Mouse (Mus musculus) CD4-positive, CD25-positive, alpha-beta regulatory T cell, adult 2 months (primary cell): Measurements from ENCODE around the gene Rfx7.
"Not testable (repeated sequence)": the region's sequence is repeated elsewhere in the genome, so short reads cannot be mapped to it uniquely, and the experiment has no call there.

ENCODE experiments used
- DNase-seq: peaks from one replicate; pipeline ENCODE4 v3.0.0-alpha.2; 2012; ENCODE audit warnings: low read depth, low spot score

Gene Rfx7

DNA sequence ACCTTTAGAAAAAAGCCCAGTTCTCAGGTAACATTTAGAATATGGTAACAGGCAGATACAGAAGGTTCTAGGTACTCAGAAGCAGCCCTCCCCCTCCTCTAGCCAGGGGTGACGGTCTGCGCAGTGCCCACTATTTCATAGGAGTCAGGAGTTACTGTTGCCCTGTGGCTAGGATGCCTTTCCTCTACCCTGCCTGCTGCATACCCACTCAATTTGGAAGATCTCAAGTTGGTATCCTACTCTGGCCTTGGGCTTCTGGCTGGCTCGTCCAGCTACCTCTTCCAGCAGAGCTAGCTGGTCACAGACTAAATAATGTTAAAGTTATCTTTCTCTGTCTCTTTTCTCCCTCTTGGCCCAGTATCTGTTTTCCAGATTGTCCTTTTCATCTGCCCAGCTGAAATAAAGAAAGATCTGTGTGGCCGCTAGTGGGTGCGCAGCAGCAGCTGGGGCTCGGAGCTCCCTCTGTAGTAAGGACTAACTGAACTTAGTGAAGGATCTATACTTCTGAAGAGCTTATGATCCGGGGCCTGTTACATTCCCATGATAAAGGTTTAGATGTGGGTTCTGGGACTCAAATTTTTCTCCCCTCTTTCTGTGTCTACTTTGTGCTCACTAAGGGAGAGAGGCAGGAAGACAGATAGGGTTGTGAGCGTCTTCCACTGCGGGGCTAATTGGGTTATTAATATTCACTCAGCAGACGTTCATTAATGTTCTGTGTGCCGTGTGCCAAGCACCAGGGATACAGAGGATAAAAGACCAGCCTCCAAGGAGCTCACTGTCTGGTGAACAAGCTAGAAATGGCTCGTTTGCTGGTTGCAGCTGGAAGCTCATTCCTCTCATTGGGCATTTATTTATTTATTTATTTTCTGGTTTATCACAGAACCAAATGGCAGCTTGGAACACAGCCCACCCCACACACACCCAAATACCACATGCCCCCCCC, 132.6 kb downstream of the Rfx7 start:
- no peak for DNase-seq

DNA sequence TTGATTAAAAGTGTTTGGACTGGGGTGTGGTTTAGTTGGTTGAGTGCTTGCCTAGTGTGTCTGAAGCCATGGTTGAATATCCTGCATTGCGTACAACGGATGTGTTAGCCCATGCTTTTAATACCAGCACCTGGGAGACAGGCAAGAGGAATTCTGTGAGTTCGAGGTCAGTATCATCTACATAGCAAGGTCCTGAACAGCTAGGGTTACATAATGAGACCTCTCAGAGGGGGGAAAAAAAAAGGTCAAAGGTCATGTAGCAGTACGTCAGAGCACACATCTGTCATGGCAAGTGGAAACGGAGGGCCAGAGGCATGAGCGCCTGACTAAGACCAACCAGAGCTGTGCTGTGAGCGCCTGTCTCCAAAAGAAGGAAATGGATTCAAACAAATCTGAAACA, 133.5 kb downstream of the Rfx7 start:
- DNase-seq = no peak

DNA sequence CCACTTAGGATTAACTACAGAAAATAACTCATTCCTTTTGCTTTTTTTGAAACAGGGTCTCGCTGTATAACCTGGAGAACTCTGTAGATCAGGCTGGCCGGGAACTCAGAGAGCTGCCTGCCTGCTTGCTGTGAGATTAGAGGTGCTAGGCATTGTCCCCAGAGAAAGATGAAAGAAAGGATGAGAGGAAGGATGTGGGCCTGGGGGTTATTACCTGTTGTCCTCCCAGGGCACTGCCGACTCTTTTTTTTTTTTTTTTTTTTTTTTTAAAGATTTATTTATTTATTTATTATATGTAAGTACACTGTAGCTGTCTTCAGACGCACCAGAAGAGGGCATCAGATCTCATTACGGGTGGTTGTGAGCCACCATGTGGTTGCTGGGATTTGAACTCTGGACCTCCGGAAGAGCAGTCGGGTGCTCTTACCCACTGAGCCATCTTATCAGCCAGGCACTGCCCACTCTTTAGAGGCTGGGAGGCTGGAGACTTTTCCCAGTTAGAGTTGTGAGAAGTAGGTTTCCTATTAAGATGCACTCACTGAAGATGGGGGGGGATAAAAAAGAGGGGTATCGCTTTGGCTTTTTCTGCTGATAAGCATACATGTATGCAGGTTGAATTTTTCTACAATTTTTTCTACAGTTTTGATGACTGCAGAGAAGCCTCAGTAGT, 134.4 kb downstream of the Rfx7 start:
- DNase-seq = not testable (repeated sequence)

DNA sequence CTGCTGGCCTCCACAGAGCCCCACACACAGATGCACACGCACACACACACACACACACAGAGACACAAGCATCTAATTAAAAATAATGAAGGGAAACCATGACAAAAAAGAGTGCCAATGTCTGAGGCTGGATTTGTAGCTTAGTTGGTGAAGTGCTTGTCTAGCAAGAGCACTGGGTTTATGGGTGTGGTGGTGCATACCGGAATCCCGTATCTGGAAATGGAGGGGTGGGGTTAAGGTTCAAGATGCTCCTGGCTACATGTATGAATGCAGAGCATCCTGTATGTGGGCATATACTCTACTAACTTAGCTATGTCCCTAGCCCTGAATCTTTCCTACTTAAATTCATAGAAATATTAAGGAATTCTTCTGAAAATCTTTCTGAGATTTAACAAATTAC, 135.1 kb downstream of the Rfx7 start:
- no peak for DNase-seq

DNA sequence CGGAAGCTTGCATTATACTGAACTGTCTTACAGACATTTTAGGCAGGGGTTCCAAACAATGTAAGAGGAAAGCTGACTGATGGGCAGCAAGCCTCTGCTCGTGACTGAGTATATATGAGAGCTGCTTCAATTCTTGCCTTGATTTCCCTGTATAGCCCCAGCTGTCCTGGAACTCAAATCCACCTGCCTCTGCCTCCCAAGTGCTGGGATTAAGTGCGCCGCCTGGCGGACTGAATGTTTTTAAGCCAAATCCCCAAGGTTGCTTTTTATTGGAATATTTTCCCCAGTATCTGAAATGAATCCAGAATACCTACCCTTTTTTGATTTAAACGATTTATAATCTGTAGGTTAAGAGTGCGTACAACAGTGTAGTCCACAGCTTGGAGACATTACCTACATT, 137.3 kb downstream of the Rfx7 start:
- DNase-seq = no peak

DNA sequence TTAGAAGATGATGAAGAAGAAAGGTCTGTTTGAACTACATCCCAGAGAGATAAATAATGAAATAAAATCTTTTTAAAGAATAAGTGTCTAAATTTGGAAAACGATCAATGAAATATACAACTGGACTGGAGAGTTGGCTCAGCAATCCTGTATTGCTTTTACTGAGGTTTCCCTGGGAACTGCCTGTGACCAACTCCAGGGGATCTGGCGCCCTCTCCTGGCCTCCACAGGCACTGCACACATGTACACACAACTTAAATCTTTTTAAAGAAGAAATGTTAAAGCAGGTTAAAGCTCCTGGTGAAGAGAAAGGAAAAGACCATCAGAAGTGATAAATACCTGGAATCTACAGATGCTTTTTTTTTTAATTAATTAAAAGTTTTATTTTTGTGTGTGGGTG, 140.3 kb downstream of the Rfx7 start:
- DNase-seq = peak; percentile 83
